ENCODE assay signal across 14 mouse cellular contexts in the genomic region with DNA sequence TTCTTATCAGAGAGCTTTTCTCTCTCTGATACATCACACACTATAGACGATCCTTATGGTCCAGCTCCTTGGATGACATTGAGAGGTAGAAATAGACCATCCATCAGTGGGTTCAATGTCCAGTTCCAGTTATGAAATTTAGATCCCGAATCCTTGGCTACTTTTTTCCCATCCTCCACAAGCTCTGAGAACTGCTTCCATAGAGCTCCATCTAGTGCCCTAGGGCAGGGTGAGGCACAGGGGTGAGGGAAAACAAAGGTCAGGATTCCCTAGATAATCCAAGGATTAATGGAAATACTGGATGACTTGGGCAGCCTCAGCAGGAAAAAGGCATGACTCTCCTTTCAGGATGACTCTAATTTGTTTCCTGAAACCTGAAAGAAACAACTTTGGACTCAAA.
DNase-seq lines count a peak whose midpoint lies in the region; ATAC-seq and TF ChIP-seq lines count a peak whose summit lies in the region.
"Had no signal": no experiment of that assay in that cellular context is flagged by ENCODE, and none has a peak within 500 bp of the region (broad histone marks: within the 10 kb centered on the region; RNA-seq: fewer than 3 reads in every experiment).

No protein-coding gene starts in this region.

- no peaks in the 10 kb centered on the region for H3K9me3 ChIP-seq in liver, postnatal 0 days (ENCODE audit: low read length)
- H3K9me3 ChIP-seq: embryonic facial prominence, embryonic 15.5 days; hindbrain, embryonic 15.5 days; limb, embryonic 13.5 days had no signal

- H3K4me2 ChIP-seq in liver, postnatal 0 days (ENCODE audit: low read depth, low read length): no peak overlapping the region
- H3K4me2 ChIP-seq: embryonic facial prominence, embryonic 15.5 days; hindbrain, embryonic 15.5 days; limb, embryonic 13.5 days had no signal

- peak in 1 of 2 experiments; percentile 4 for DNase-seq in heart, adult 2 months
- DNase-seq in heart, postnatal 25 days (ENCODE audit: low spot score): no peak
- DNase-seq in liver, postnatal 0 days: no peak
- no peak for DNase-seq in liver
- DNase-seq in adrenal gland, postnatal 14 days: peak; percentile 65
- peak; percentile 5 for DNase-seq in lung, postnatal 36 days
- DNase-seq in c-Kit-positive CD71-positive TER-119-positive erythroid progenitor cells, embryonic 14.5 days (ENCODE audit: low spot score): no peak
- DNase-seq in left cerebral cortex, postnatal 25 days (ENCODE audit: low spot score in 2 of 2): no peak
- DNase-seq: cerebellum, adult 11-12 months; thymus, postnatal 4 days had no signal

- no peak for ATAC-seq in liver, postnatal 0 days
- ATAC-seq: forebrain, embryonic 16.5 days had no signal

- H3K4me3 ChIP-seq in heart, adult 2 months: no peak overlapping the region
- H3K4me3 ChIP-seq in liver, postnatal 0 days (ENCODE audit: low read depth, low read length): no peak overlapping the region
- H3K4me3 ChIP-seq: embryonic facial prominence, embryonic 15.5 days; hindbrain, embryonic 15.5 days; limb, embryonic 13.5 days had no signal

- TF ChIP-seq CTCF in heart, adult 2 months (IDR thresholded peaks at IDR 0.05): peak; percentile 69
- peak; percentile 14; the same call in 1 of the 2 replicates for TF ChIP-seq CTCF in liver, postnatal 0 days (IDR thresholded peaks at IDR 0.05; ENCODE audit: low read depth)

- H3K4me1 ChIP-seq in heart, adult 2 months (ENCODE audit: control insufficient read depth, insufficient read depth, low read length): no peaks in the 10 kb centered on the region
- H3K4me1 ChIP-seq in liver, postnatal 0 days (ENCODE audit: insufficient read depth): no peaks in the 10 kb centered on the region
- H3K4me1 ChIP-seq: embryonic facial prominence, embryonic 15.5 days; hindbrain, embryonic 15.5 days; limb, embryonic 13.5 days had no signal

- no peak overlapping the region for H3K27ac ChIP-seq in heart, adult 2 months
- no peak overlapping the region for H3K27ac ChIP-seq in liver, postnatal 0 days (ENCODE audit: low read depth)
- H3K27ac ChIP-seq: embryonic facial prominence, embryonic 15.5 days; hindbrain, embryonic 15.5 days; limb, embryonic 13.5 days had no signal

- WGBS in heart, adult 2 months: 41% methylated on average over 2 of the region's 2 CpGs
- 56% methylated on average over 2 of the region's 2 CpGs for WGBS in liver, postnatal 0 days (ENCODE audit: insufficient replicate concordance)

- H3K9ac ChIP-seq in heart, adult 2 months (ENCODE audit: low read depth, low read length): no peak overlapping the region
- H3K9ac ChIP-seq in liver, postnatal 0 days (replicated peaks): no peak overlapping the region
- H3K9ac ChIP-seq: embryonic facial prominence, embryonic 15.5 days; hindbrain, embryonic 15.5 days; limb, embryonic 13.5 days had no signal

- 0 out of 2 replicates have a peak, but pooled peaks have one; percentile 28 for TF ChIP-seq EP300 in heart, adult 2 months (IDR thresholded peaks at IDR 0.05; ENCODE audit: insufficient read depth, low read depth, low read length)
- TF ChIP-seq EP300 in liver, postnatal 0 days (IDR thresholded peaks at IDR 0.05; ENCODE audit: low read depth): no peak

- H3K36me3 ChIP-seq in heart, adult 2 months (ENCODE audit: control insufficient read depth, insufficient read depth, low read length): no peaks in the 10 kb centered on the region
- H3K36me3 ChIP-seq in liver, postnatal 0 days (replicated peaks; ENCODE audit: insufficient read depth, low read length): no peaks in the 10 kb centered on the region
- H3K36me3 ChIP-seq: embryonic facial prominence, embryonic 15.5 days; hindbrain, embryonic 15.5 days; limb, embryonic 13.5 days had no signal

- H3K79me2 ChIP-seq in heart, adult 2 months (replicated peaks; ENCODE audit: control insufficient read depth, insufficient read depth, low read length): no peaks in the 10 kb centered on the region

- no peaks in the 10 kb centered on the region for H3K27me3 ChIP-seq in heart, adult 2 months (ENCODE audit: control insufficient read depth, insufficient read depth, low read length)
- H3K27me3 ChIP-seq in liver, postnatal 0 days (ENCODE audit: insufficient read depth, low read length): no peaks in the 10 kb centered on the region
- H3K27me3 ChIP-seq: embryonic facial prominence, embryonic 15.5 days; hindbrain, embryonic 15.5 days; limb, embryonic 13.5 days had no signal

- TF ChIP-seq POLR2A in heart, adult 2 months (IDR thresholded peaks at IDR 0.05; ENCODE audit: insufficient read depth, low read depth, low read length): no peak

- intact Hi-C loops in heart, adult 2 months (cut with DNase I): loop anchor here (2.0 kb wide), 1 partner anchor 1130 kb away; no protein-coding TSS in a partner anchor
- intact Hi-C loops in heart, postnatal 25 days (cut with DNase I): loop anchor here (5.0 kb wide), 1 partner anchor 1131 kb away; no protein-coding TSS in a partner anchor
- intact Hi-C loops in left cerebral cortex, postnatal 25 days (cut with DNase I): no loop called here

Comparison
In these comparisons a context has a peak if more than half of its experiments do, and no peak if none do; other contexts are left out.
1. DNase-seq: peak in adrenal gland, postnatal 14 days (single experiment) and lung, postnatal 36 days (single experiment); none in heart, postnatal 25 days (single experiment), liver, postnatal 0 days (single experiment), liver (single experiment), c-Kit-positive CD71-positive TER-119-positive erythroid progenitor cells, embryonic 14.5 days (single experiment) and left cerebral cortex, postnatal 25 days (0 of 2).